Mouse (Mus musculus) liver, adult 2 months (tissue): Measurements from ENCODE around the gene Defa21. TPM values are rescaled to one million over a fixed set of nuclear protein-coding genes. Genes with fewer than 3 reads are reported as not detected.
"Not testable (repeated sequence)": the region's sequence is repeated elsewhere in the genome, so short reads cannot be mapped to it uniquely, and the experiment has no call there.

Source experiments
- DNase-seq: peaks from one replicate; pipeline ENCODE4 v3.0.0-alpha.2; 2011; ENCODE audit warnings: low read depth, low spot score; ENCODE audit errors: extremely low read depth
- H3K27ac ChIP-seq: fragments of 200-500 bp; replicated peaks from 2 replicates; pipeline ENCODE4 v1.5.1; 2012; ENCODE audit warnings: low read depth, mild to moderate bottlenecking, control low read depth, inconsistent platforms, low read length; ENCODE audit not compliant: insufficient read depth
- H3K27me3 ChIP-seq: fragments of 200-500 bp; 2 replicates; pipeline ENCODE4 v1.6.1; 2012; ENCODE audit warnings: mild to moderate bottlenecking, moderate library complexity, low read length, inconsistent platforms; ENCODE audit not compliant: control insufficient read depth, insufficient read depth
- H3K36me3 ChIP-seq: fragments of 200-500 bp; 2 replicates; pipeline ENCODE4 v1.6.1; 2012; ENCODE audit warnings: low read length, inconsistent platforms; ENCODE audit not compliant: control insufficient read depth, insufficient read depth
- H3K4me1 ChIP-seq: fragments of 200-500 bp; 2 replicates; pipeline ENCODE4 v1.6.1; 2011; ENCODE audit warnings: low read length; ENCODE audit not compliant: control insufficient read depth, insufficient read depth
- H3K4me3 ChIP-seq: fragments of 200-500 bp; 2 replicates; pipeline ENCODE4 v1.5.1; 2011; ENCODE audit warnings: low read depth, mild to moderate bottlenecking, control low read depth, low read length, moderate library complexity; ENCODE audit not compliant: insufficient read depth
- H3K79me2 ChIP-seq: fragments of 200-500 bp; 2 replicates; pipeline ENCODE4 v1.6.1; 2012; ENCODE audit warnings: inconsistent platforms, mild to moderate bottlenecking, low read length, moderate library complexity; ENCODE audit not compliant: control insufficient read depth, insufficient read depth
- H3K9ac ChIP-seq: fragments of 200-500 bp; 2 replicates; pipeline ENCODE4 v1.6.1; 2012; ENCODE audit warnings: low read depth, mild to moderate bottlenecking, control low read depth, inconsistent platforms, low read length
- CTCF ChIP-seq: fragments of 200-500 bp; IDR thresholded peaks from 2 replicates; pipeline ENCODE4 v1.5.1; 2011; ENCODE audit warnings: low read depth, low read length, control low read depth
- POLR2A ChIP-seq: fragments of 200-500 bp; IDR thresholded peaks from 2 replicates; pipeline ENCODE4 v1.6.1; 2011; ENCODE audit warnings: low read length, control low read depth; ENCODE audit not compliant: insufficient read depth; ENCODE audit errors: extremely low read depth
- WGBS: fragments of 180-500 bp; shearing (Covaris S2); methylation state at CpG from one replicate; pipeline ENCODE4 v1.1.7; 2018; 5-methylcytosine and 5-hydroxymethylcytosine counted together
- polyA plus RNA-seq: library from polyadenylated mRNA; depleted of rRNA; stranded (reverse); fragments of >200 nt; gene quantifications from 2 replicates; pipeline ENCODE4 v1.2.3, GENCODE M21; 2012; rRNA removed
- total RNA-seq: library from RNA; depleted of rRNA; stranded (reverse); fragments of >200 nt; gene quantifications from 2 replicates; pipeline ENCODE4 v1.2.3, GENCODE M21; 2014; rRNA removed

Gene Defa21
- total RNA-seq, result not detected in 2 replicates
- polyA plus RNA-seq, result not detected in 2 replicates

DNA sequence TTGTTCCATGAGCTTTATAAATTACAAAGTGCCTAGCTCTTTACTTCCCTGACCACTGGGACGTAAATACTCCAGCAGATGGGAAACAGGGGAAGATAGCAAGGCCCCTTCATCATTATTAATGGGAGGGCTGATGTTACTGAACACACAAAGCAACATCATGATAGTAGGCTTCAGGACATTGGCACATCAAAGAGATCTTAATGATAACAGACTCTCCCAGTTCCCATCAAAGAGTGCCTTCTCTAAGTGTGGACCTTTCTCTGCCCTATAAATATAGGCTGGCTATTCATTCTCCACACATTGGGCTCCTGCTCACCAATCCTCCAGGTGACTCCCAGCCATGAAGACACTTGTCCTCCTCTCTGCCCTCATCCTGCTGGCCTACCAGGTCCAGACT lies at the start of gene Defa21:
Gene Defa21 (plus strand): TSS at position 301 of the 400 bp plus-strand sequence.
- H3K4me3 ChIP-seq, H3K9ac ChIP-seq, H3K79me2 ChIP-seq, H3K27ac ChIP-seq, H3K36me3 ChIP-seq, H3K4me1 ChIP-seq, DNase-seq, H3K27me3 ChIP-seq: not testable (repeated sequence)
- WGBS, result no CpG with 5 or more reads among the region's 1 CpGs

DNA sequence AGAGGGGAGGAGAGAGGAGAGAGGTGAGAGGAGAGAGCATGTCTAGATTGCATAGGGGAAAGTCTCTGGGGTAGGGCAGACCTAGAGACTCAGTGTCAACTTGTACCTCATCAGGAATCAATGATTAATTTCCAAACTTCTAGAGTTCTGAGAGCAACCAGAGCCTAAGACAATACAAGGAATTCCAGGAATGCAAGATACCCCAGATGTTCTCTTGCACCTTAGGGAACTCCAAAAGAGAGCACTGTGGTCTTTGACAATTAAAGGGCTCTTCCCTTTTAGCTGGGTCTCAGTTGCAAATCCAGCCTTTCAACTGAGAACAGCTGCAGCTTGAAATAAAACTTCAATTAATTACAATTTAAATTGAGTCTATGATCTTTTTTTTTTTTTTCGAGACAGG lies 45.5 kb upstream of the Defa21 start:
- Histone ChIP-seq H3K79me2 (no peaks in the 10 kb centered on the region), H3K27ac (no peak overlapping the region), H3K4me1 (no peaks in the 10 kb centered on the region), H3K27me3 (no peaks in the 10 kb centered on the region), H3K36me3 (no peaks in the 10 kb centered on the region), H3K9ac (no peak overlapping the region), H3K4me3 (no peak overlapping the region)
- no peak for DNase-seq
- 41% methylated on average over 1 of the region's 1 CpGs for WGBS
- no peak for TF ChIP-seq CTCF
- TF ChIP-seq POLR2A, result no peak

DNA sequence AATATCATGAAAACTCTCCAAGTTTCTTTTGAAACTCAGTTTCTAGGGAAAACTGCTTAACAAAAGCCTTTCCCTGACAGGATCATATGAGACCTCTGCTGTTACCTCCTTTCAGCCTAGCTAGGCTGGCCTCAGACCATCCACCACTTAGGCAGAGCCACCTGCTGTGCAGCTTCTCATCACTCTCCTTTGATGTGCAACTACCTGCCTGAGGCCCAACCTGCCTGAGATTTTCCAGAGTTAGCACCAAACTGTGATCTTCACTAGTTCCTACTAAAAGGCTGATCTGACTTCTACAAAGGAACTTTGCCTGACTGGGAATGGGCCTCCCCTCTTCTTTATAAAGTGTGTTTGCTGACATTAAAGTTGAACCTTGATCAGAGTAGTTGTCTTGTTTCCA lies 31.3 kb upstream of the Defa21 start:
- DNase-seq, H3K36me3 ChIP-seq, H3K27ac ChIP-seq, H3K4me1 ChIP-seq, H3K79me2 ChIP-seq, H3K4me3 ChIP-seq, H3K27me3 ChIP-seq, H3K9ac ChIP-seq: not testable (repeated sequence)

DNA sequence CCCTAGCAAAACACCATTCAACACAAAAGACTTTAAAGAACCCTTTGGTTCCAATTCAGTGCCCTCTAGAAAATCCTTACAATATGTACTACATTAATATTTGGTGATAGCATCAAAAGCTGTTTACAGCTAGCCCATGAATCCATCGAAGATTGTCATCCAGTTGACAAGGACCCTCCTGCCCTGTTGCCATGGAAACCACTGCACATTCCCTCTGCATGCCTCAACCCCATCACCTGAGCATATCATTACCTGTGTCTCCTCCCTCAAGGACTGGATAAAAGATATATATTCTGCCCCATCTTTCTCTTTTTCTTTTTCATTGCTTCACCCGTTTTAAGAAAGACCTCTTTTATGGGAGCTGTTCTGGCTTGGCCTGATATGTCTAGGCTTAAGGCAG lies 28.6 kb upstream of the Defa21 start:
- H3K36me3 ChIP-seq, result no peaks in the 10 kb centered on the region
- no peak overlapping the region for H3K4me3 ChIP-seq
- no peak overlapping the region for H3K27ac ChIP-seq
- WGBS, result 69% methylated on average over 2 of the region's 2 CpGs
- H3K9ac ChIP-seq, result no peak overlapping the region
- no peaks in the 10 kb centered on the region for H3K79me2 ChIP-seq
- H3K4me1 ChIP-seq, result no peaks in the 10 kb centered on the region
- DNase-seq, result no peak
- TF ChIP-seq CTCF (no peak), POLR2A (no peak)
- no peaks in the 10 kb centered on the region for H3K27me3 ChIP-seq

DNA sequence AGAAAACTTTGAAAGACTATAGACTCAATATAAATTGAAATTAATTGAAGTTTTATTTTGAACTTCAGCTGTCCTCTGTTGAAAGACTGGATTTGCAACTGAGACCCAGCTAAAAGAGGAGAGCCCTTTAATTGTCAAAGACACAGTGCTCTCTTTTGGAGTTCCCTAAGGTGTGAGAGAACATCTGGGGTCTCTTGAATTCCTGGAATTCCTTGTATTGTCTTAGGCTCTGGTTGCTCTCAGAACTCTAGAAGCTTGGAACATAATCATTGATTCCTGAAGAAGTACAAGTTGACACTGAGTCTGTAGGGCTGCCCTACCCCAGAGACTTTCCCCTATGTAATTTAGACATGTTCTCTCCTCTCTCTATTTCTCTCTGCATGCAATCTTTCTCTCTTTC lies 28.1 kb upstream of the Defa21 start:
- no peak for DNase-seq
- Histone ChIP-seq H3K36me3 (no peaks in the 10 kb centered on the region), H3K4me3 (no peak overlapping the region), H3K27ac (no peak overlapping the region), H3K9ac (no peak overlapping the region), H3K27me3 (no peaks in the 10 kb centered on the region), H3K79me2 (no peaks in the 10 kb centered on the region), H3K4me1 (no peaks in the 10 kb centered on the region)
- TF ChIP-seq CTCF (no peak), POLR2A (no peak)

DNA sequence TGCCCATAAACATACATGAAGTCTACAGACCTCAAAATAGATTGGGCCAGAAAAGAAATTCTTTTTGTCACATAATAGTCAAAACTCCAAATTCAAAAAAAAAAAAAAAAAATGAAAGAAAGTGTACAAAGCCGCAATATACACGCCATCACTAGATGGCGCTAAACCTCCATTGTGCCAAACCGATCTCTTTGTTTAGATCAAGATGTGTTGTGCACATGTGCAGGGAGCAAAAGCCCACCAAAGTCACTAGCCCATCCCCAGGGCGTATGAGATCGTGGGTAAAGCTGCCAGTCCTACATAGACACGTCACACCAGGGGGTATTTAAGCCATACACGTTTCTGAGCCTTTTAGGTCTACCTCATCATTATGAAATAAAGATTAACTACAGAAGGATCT lies 24.2 kb upstream of the Defa21 start:
- no peak overlapping the region for H3K9ac ChIP-seq
- no peak overlapping the region for H3K4me3 ChIP-seq
- no peaks in the 10 kb centered on the region for H3K36me3 ChIP-seq
- H3K27ac ChIP-seq, result no peak overlapping the region
- H3K4me1 ChIP-seq, result no peaks in the 10 kb centered on the region
- WGBS, result 50% methylated on average over 8 of the region's 8 CpGs
- no peak for TF ChIP-seq POLR2A
- peak; percentile 26; the same call in 1 of the 2 replicates for TF ChIP-seq CTCF
- no peak for DNase-seq
- H3K79me2 ChIP-seq, result no peaks in the 10 kb centered on the region
- no peaks in the 10 kb centered on the region for H3K27me3 ChIP-seq

DNA sequence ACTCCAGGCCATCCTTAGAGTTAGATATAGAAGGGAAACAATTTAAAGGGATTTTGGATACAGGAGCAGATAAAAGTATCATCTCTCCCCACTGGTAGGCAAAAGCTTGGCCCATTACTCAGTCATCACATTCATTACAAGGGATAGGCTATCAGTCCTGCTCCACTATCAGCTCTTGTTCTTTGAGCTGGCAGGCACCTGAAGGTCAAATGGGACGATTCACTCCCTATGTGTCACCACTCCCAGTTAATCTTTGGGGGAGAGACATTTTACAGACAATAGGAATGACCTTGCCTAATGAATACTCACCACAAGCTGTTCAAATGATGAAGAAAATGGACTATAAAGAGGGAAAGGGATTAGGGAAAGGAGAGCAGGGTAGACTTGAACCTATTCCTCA lies 18.5 kb upstream of the Defa21 start:
- TF ChIP-seq CTCF (no peak), POLR2A (no peak)
- WGBS, result 12% methylated on average over 1 of the region's 1 CpGs
- Histone ChIP-seq H3K79me2 (no peaks in the 10 kb centered on the region), H3K27ac (no peak overlapping the region), H3K9ac (no peak overlapping the region), H3K4me1 (no peaks in the 10 kb centered on the region), H3K36me3 (no peaks in the 10 kb centered on the region), H3K4me3 (no peak overlapping the region), H3K27me3 (no peaks in the 10 kb centered on the region)
- no peak for DNase-seq

DNA sequence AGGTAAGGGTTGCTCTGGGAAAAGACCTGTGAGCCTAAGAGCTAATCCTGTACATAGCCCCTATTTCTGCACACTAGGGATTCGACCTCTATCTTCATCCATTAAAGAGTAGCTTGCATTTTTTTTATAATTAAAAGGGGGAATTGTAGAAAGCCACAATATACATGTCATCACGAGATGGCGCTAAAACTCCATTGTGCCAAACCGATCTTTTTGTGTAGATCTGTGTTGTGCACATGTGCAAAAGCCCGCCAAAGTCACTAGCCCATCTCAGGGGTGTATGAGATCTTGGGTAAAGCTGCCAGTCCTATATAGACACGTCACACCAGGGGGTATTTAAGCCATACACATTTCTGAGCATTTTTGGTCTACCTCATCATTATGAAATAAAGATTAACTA lies 16.8 kb upstream of the Defa21 start:
- H3K27ac ChIP-seq, H3K27me3 ChIP-seq, H3K79me2 ChIP-seq, DNase-seq, H3K36me3 ChIP-seq, H3K4me3 ChIP-seq, H3K4me1 ChIP-seq, H3K9ac ChIP-seq: not testable (repeated sequence)
- 40% methylated on average over 6 of the region's 6 CpGs for WGBS

DNA sequence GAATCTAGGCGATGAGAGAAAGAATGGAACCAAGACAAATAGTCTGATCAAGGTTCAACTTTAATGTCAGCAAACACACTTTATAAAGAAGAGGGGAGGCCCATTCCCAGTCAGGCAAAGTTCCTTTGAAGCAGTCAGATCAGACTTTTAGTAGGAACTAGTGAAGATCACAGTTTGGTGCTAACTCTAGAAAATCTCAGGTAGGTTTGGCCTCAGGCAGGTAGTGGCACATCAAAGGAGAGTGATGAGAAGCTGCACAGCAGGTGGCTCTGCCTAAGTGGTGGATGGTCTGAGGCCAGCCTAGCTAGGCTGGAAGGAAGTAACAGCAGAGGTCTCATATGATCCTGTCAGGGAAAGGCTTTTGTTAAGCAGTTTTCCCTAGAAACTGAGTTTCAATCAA lies 14.8 kb upstream of the Defa21 start:
- not testable (repeated sequence) for H3K27ac ChIP-seq, H3K4me1 ChIP-seq, H3K27me3 ChIP-seq, H3K4me3 ChIP-seq, DNase-seq, H3K9ac ChIP-seq, H3K36me3 ChIP-seq, H3K79me2 ChIP-seq
- WGBS, result 64% methylated on average over 1 of the region's 1 CpGs
